Mouse (Mus musculus) 3134 (cell line): ENCODE measurements at regions not wholly inside any gene's neighbourhood (a gene's known extent, or its start where the extent isn't known, plus 50 kb on each side); places are given as distances from the start of the nearest gene placed in this dataset.

Experiments used
- DNase-seq: peaks from one replicate; pipeline ENCODE4 v3.0.0-alpha.2; 2011; ENCODE audit warnings: low spot score; ENCODE audit not compliant: insufficient read length; ENCODE audit errors: extremely low read depth

GRCm38 (mm10) chr17:45242076-45242475 is 191.5 kb downstream of the Cdc5l start:
- no peak for DNase-seq

DNA sequence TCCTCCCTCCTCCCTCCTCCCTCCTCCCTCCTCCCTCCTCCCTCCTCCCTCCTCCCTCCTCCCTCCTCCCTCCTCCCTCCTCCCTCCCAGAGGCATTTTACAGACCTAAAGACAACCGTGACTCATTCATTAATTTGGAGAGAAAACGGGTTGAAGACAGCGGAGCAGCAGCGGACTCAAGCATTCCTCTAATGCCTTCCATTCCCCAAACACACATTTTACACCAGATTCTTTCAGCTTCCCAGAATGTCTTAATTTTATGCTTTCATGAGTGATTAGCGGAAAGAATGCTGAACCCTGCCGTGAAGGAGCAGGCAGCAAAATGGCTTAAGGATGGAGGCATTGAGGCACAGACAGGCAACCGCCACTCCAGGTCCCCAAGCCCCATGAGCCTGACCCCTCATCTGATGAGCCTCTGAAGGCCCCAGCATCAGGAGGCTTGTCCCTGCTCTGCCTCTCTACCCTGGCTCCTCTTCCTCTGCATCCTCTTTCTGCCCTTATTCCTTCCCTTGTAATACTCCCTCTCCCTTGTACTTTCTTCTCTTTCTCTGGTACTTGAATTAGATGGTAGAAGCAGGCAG is 192.5 kb downstream of the Cdc5l start:
- no peak for DNase-seq

DNA sequence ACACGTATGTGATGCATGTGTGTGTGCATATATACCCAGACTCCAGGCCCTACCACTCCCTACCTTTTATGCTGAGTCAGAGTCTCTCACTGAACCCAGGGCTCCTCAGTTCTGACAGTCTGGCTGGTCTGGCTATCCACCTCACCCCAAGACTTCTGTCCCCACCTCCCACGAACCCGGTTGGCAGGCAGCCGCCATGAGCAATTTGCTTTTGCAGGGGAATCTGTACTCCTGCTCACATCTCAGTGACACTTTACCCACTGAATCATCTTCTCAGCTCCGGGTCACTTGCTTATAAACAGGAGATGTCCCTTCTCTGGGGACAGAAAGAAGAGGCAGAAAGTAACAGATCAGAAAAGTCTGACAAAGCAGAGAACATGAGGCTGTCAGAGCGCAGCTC is 193.0 kb downstream of the Cdc5l start:
- DNase-seq = peak; percentile 40

GRCm38 (mm10) chr17:45237246-45237645 is 196.3 kb downstream of the Cdc5l start:
- DNase-seq = no peak

GRCm38 (mm10) chr17:45235401-45235800 is 198.1 kb downstream of the Cdc5l start:
- no peak for DNase-seq

GRCm38 (mm10) chr17:45232874-45233273 is 200.7 kb downstream of the Cdc5l start:
- DNase-seq = no peak

DNA sequence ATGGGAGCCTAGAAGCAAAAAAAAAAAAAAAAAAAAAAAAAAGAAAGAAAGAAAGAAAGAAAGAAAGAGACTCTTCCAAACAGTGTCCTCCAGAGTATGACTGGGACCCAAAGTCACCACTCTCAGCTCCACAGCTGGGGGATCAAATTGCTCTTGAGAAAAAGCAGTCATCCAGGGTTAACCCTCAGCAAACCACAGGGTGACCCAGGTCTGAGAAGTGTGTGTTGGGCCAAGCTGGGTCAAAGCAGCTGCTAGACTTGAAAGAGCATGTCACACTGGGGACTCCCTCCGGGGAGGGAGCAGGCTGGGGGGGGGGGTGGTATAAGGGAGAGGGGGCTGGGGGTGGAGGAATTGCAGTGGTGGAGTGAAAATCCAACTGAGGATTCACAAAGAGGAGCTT is 206.3 kb downstream of the Cdc5l start:
- DNase-seq = no peak

DNA sequence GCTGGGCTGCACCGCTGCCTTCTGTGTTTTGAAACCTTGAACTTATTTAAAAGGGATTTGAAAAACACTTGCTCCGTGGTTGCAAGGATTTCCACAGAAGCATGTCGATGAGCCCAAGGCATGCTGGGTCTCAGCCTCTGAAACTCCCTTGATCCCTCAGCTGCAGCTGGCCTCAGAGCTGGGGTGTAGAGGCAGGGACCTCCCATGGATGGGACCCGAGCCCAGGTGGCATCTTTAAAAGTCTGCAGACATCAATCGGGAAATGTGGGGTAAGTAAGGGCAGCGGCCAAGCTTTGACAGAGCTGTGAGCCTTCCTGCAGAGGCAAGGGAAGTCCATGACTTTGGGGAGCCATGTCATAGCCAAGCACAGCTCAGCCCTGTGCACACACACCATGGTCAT is 207.1 kb downstream of the Cdc5l start:
- DNase-seq = no peak

GRCm38 (mm10) chr17:45221625-45222024 is 211.9 kb downstream of the Cdc5l start:
- DNase-seq = no peak

- no peak for DNase-seq
Measured at GRCm38 (mm10) chr17:45217126-45217525, 216.4 kb downstream of the Cdc5l start.

- DNase-seq = no peak
Measured at GRCm38 (mm10) chr17:45215067-45216049, 218.2 kb downstream of the Cdc5l start.

DNA sequence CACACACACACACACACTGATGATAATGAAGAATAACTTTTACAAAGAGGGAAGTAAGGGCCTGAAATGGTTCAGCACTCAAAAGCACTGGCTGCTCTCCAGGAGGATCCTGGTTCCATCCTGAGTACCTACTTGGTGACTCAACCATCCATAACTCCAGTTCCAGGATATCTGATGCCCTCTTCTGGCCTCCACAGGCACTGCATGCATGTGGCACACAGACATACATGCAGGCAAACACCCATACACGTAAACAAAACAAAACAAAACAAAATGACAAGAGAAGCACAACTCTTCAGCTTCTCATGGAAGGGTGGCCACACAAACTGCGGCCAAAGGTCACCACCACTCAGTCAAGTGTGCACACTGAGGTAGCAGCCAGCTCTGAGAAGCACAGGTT is 222.6 kb downstream of the Cdc5l start:
- DNase-seq = no peak

DNA sequence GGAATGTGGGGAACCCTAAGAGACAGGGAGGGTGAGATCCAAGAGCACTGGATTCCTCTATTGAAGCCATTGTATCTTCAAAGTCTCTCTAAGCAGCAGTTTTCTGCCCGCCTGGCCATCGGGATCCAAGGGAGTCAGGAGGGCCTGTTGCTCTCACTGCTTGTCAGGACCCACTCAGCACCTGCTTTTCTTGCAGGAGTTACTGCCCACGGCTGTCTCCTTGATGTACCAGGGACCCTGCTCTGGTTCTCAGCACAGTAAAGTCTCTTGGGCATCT is 224.2 kb downstream of the Cdc5l start:
- DNase-seq = no peak

DNA sequence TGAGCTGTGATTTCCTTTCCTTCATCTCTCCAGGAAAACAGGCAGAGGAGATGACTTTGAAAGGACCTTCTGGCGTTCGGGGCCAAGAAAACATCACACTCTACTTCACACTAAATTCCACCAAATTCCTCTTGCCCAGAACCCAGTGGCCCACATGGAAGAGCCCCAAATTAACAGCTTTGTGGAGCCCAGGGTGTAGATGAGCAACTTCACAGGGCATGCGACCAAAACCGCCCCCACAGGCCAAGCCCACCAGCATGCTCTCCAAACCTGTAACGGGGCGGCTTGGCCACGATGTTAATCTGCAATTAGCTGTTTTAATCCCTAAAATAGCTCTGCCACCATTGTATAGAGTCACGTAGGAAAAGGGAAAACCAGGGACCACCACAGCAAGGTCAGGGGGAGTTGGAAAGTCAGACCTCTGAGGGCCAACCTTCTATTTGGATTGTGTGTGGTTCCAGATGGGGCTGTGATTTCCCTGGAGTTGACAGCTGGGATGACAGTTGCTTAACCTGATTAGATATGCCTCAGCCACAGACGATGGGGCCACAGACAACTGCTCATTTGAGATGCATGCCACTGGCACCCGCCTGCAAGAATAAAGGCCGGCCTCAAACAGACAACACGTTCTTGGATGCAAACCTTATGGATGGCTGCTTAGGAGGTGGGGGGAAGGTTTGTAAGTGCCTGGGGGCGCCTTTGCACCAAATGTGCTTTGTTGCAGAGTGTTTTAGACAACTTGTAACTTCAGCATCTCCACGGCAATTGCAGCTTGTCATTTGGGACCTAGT is 224.7 kb downstream of the Cdc5l start:
- DNase-seq = no peak

- DNase-seq = no peak
Measured at GRCm38 (mm10) chr17:45195779-45196178, 237.8 kb downstream of the Cdc5l start.

DNA sequence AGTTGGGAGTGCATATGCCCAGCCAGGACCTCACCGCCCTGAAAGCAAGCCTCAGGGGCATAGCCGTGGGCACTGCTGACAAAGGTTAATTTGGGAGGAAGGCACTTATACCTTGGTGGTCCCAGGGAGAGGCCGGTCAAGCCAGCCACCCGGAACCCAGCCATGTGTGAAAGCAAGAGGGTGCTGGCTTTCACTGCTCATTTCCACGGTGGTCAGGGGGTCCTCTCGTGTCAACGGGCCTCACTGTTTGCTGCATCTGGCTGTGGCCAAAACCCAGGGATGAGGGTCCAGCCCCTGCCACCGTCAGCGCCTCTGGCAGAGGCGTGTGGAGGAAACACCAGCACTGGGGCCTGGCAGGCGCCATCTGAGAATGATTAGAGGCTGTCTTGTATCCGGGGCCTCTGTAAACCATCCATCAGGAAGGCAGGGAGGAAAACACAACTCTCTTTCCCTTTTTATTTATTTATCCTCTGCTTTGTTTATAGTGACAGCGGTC is 238.7 kb downstream of the Cdc5l start:
- no peak for DNase-seq

DNA sequence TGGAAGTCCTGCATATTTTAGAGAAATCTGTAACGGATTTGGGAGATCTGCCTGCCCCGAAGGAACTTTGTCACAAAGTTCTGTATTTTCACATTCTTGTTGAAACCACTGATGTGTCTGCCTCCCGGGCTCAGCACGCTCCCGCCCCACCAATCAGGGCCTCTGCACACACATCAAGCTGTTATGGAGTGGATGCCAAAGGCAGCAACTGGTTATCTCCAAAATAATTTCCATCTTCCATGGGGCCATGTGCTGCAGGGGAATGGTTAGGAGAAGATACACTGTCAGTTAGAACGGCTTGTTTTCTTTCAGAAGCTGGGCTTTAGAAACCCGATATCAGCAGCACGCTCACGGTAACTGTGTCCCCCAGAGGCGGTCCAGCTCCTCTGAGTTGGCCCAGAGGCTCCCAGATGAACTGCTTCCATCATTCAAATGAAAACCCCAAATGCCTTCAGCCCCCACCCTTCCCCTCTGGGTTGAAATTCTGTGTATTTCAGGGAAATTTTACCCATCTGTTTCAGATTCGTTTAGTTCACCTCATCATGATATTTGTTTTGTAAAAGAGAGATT is 240.0 kb downstream of the Cdc5l start:
- DNase-seq = no peak

DNA sequence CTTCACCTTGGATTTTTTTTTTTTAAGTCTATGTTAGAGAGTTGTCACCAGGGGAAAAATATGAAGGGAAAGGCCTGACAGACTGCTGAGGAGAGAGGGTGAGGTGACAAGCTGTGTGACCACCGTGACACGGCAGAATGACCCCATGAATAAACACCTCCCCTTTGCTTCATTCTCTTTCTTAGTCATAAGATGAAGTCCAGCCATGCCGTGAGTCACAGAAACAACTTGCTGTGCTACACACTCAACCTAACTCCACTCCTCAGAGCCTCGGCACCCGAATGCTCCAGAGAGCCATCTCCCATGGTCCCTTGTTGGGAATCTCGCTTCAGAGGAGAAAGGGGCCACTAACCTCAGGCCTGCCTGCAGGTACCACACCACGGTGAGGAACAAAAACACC is 246.1 kb downstream of the Cdc5l start:
- peak; percentile 29 for DNase-seq

DNA sequence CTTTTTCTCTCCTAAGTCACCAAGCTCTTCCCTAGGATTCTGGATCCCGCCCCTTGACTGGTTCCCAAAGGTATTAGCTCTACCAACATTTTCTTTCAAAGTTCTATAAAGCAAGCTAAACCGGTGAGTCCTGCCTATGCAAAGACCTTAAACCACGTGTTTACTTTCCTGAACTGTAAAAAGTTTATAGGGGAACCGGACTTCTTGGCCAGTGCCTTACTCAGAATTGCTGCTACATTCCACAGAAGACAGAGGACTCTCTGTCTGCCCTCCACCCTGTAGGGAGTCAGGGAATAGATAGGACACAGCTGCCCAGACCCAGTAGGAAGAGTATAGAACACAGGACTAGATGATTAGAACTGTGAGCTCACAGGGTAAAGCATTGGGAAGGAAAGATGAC is 257.2 kb downstream of the Cdc5l start:
- DNase-seq = no peak

DNA sequence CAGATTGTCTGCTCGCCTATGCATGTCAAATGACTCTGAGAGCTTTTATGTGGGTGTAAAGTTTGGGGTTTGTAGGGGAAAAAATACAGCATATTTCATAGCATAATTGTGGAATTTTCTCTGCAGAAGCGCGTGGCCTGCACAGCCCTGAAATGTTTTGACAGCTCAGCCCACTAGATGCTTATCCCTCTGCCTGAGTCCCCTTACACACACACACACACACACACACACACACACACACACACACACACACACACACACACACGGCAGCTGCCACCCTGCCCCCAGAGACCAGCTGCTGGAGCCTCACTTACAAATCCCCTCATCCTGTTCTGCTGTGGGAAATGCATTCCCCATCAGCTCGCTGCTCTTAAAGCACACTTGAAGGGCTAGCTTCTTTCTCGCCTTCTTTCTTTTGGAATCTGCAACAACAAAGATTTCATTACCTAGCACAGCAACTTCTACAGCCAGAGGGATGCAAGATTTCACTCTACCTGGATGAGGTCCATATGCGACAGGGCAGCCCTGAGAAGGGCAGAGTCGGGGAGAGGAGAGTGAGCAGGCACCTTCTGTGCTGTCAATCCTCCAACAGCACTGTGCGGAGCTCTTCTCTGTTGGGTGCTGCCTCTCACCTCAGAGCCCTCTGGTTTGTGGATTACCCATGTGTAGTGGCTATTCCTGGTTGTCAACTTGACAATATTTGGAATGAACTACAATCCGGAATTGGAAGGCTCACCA is 264.1 kb downstream of the Cdc5l start:
- DNase-seq = no peak
